Mouse (Mus musculus) intestine, embryonic 14.5 days (tissue): Measurements from ENCODE around the gene Denr. TPM values are rescaled to one million over a fixed set of nuclear protein-coding genes. Genes with fewer than 3 reads are reported as not detected.
A peak's percentile ranks its signal among the peaks of the same experiment; 100 is the strongest.

Source experiments
- ATAC-seq: fragments of 200-750 bp; cut with Nextera tagmentation; replicated peaks from 2 replicates; pipeline ENCODE4 v1.8.0; 2017; ENCODE audit warnings: low read depth, moderate number of reproducible peaks, moderate TSS enrichment, moderate library complexity; ENCODE audit not compliant: low FRiP score, low TSS enrichment
- DNase-seq: peaks from one replicate; pipeline ENCODE4 v3.0.0-alpha.2; 2018; ENCODE audit warnings: low spot score
- H3K27ac ChIP-seq: fragments of 300-500 bp; sonication (generic); 2 replicates; pipeline ENCODE4 v1.5.1; 2014; ENCODE audit warnings: low read depth, mild to moderate bottlenecking, control low read depth
- H3K27me3 ChIP-seq: fragments of 300-500 bp; sonication (generic); replicated peaks from 2 replicates; pipeline ENCODE4 v1.6.1; 2014; ENCODE audit warnings: low read length, control low read depth; ENCODE audit not compliant: control insufficient read depth, insufficient read depth
- H3K36me3 ChIP-seq: fragments of 300-500 bp; sonication (generic); 2 replicates; pipeline ENCODE4 v1.6.1; 2014; ENCODE audit warnings: low read length, control low read depth; ENCODE audit not compliant: control insufficient read depth, insufficient read depth
- H3K4me1 ChIP-seq: fragments of 300-500 bp; sonication (generic); replicated peaks from 2 replicates; pipeline ENCODE4 v1.6.1; 2014; ENCODE audit warnings: low read length, control low read depth, mixed read lengths; ENCODE audit not compliant: control insufficient read depth, insufficient read depth
- H3K4me2 ChIP-seq: fragments of 300-500 bp; sonication (generic); 2 replicates; pipeline ENCODE4 v1.6.1; 2014; ENCODE audit warnings: low read length
- H3K4me3 ChIP-seq: fragments of 300-500 bp; sonication (generic); 2 replicates; pipeline ENCODE4 v1.5.1; 2014; ENCODE audit warnings: low read depth, low read length, control low read depth, mixed read lengths
- H3K9ac ChIP-seq: fragments of 300-500 bp; sonication (generic); 2 replicates; pipeline ENCODE4 v1.6.1; 2014; ENCODE audit warnings: mild to moderate bottlenecking, low read length
- H3K9me3 ChIP-seq: fragments of 300-500 bp; sonication (generic); 2 replicates; pipeline ENCODE4 v1.6.1; 2016; ENCODE audit warnings: low read length, control low read depth; ENCODE audit not compliant: control insufficient read depth
- WGBS: fragments of 180-500 bp; shearing (Covaris S2); extraction: QIAGEN DNeasy Blood & Tissue Kit; methylation state at CpG from one replicate; pipeline ENCODE4 v1.1.7; 2014; 5-methylcytosine and 5-hydroxymethylcytosine counted together
- polyA plus RNA-seq: library from polyadenylated mRNA; unstranded; fragments of >200 nt; fragmentation: Nextera tagmentation; extraction: Ambion mirVana; gene quantifications from 2 replicates; pipeline ENCODE4 v1.2.1, GENCODE M21; 2014

Denr gene
- polyA plus RNA-seq, 1 experiment from 2014 or later = 118 TPM

DNA sequence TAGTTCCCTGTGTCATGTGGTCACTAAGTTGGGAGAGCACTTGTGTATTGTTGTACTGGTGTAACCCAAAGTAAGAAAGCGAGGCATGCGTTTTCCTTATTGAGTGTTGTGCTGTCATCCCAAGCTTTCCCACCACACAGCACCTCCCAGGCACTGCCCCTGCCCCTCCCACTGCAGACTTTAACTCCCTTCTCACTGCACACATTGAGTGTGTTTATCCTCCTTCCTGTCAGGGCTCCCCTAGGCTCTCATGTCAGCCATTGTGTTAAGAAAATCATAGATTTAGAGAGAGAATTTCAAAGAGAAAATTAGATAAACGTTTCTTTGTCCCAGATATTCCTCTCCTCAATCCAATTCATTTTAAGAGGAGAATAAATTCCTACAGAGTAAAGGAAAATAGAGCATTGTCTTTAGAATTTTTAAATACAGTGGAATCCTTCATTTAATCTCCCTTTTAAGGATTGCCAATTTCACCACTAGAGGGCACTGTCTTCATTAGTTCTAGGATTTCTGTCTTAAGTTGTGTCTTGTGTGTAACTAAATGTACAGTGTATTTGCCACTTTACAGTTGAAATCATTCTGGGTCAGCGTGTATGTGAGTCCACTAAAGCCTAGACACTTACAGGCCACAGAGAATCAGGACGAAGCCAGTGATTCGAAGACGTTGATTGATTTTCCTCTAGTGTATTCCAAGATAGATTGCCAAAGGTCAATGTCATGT is 40.2 kb downstream of the Denr start:
- ATAC-seq = no peak
- 48% methylated on average over 7 of the region's 7 CpGs for WGBS

GRCm38 (mm10) chr5:123952365-123953045 is 45.5 kb downstream of the Denr start:
- no peak overlapping the region for H3K9ac ChIP-seq
- no peak for ATAC-seq
- no peaks in the 10 kb centered on the region for H3K4me1 ChIP-seq
- WGBS = 62% methylated on average over 5 of the region's 5 CpGs
- H3K36me3 ChIP-seq = no peaks in the 10 kb centered on the region
- H3K9me3 ChIP-seq = no peaks in the 10 kb centered on the region
- DNase-seq = no peak
- H3K4me3 ChIP-seq = no peak overlapping the region
- H3K27me3 ChIP-seq = no peaks in the 10 kb centered on the region
- H3K27ac ChIP-seq = no peak overlapping the region
- H3K4me2 ChIP-seq = no peak overlapping the region

More for the DNA sequence above, 40.2 kb downstream of the Denr start:
- Histone ChIP-seq H3K36me3 (no peaks in the 10 kb centered on the region), H3K4me3 (no peak overlapping the region), H3K9me3 (no peaks in the 10 kb centered on the region), H3K9ac (no peak overlapping the region), H3K4me1 (no peaks in the 10 kb centered on the region; the same call in 1 of the 2 replicates), H3K27ac (no peak overlapping the region), H3K27me3 (no peaks in the 10 kb centered on the region), H3K4me2 (no peak overlapping the region)
- DNase-seq = peak; percentile 62

DNA sequence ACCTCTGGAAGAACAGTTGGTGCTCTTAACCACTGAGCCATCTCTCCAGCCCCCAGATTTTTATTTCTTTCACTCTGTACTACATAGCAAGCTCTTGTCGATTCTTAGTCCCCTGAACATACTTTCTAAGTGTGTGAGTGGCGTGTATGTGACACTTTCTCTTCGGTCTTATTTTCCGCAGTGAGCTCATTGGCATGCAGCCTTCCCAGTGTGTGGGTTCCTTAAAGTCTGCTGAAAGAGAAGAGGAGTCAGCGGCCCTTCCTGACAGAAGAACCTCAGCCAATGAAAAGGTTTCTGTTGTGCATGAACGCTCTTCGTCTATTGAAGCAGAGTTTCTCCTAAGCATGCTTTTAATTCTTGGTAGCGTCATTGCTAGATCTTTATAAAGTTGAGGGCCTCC is 50.2 kb downstream of the Denr start:
- DNase-seq = no peak
- H3K9me3 ChIP-seq = no peaks in the 10 kb centered on the region
- no peaks in the 10 kb centered on the region for H3K36me3 ChIP-seq
- H3K4me3 ChIP-seq = no peak overlapping the region
- H3K4me2 ChIP-seq = no peak overlapping the region
- no peak overlapping the region for H3K9ac ChIP-seq
- H3K4me1 ChIP-seq = no peaks in the 10 kb centered on the region
- H3K27me3 ChIP-seq = no peaks in the 10 kb centered on the region
- WGBS = 93% methylated on average over 8 of the region's 8 CpGs
- ATAC-seq = no peak
- H3K27ac ChIP-seq = no peak overlapping the region

DNA sequence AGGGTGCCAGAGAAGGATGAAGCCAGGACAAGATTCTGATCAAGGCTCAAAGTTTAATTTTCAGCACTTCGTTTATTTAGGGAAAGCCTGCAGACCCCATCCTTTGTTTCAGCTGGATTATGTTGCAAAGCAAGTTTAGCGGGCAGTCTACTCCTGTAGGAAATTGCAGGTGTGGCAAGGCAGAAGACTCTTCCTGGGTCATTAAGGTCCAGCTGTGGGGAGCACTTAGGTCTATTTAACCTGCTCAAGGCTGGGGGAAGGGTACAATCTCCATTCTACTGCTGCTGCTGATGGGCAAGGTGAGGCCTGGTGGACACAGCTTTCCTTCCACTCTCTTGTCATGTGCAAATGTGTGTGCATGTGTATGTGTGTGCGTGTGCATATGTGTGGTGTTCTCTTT is 52.0 kb downstream of the Denr start:
- H3K36me3 ChIP-seq = no peaks in the 10 kb centered on the region
- H3K27me3 ChIP-seq = no peaks in the 10 kb centered on the region
- 57% methylated on average over 3 of the region's 3 CpGs for WGBS
- ATAC-seq = no peak
- no peak overlapping the region for H3K4me3 ChIP-seq
- H3K9ac ChIP-seq = no peak overlapping the region
- H3K9me3 ChIP-seq = no peaks in the 10 kb centered on the region
- no peak overlapping the region for H3K4me2 ChIP-seq
- H3K27ac ChIP-seq = no peak overlapping the region
- no peak for DNase-seq
- no peaks in the 10 kb centered on the region for H3K4me1 ChIP-seq

DNA sequence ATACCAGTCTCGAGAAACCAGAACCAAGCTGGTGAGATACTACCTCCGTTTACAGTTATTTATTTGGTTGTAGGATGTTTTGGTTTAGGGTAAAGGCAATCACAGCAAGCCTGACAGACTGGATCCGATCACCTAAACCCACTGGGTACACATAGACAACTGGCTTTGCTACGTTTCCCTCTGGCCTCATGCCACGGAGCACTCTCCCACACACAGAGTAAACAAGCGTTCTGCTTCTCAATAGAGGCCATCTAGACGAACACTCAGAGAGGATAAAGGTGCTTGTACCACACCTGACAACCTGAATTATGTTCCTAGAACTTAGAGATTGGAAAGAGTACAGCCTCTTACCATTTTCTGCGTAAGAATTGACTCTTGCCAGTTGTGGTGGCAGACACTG is 53.2 kb downstream of the Denr start:
- Histone ChIP-seq H3K4me1 (no peaks in the 10 kb centered on the region), H3K4me3 (no peak overlapping the region), H3K9ac (no peak overlapping the region), H3K36me3 (no peaks in the 10 kb centered on the region), H3K9me3 (no peaks in the 10 kb centered on the region), H3K27ac (no peak overlapping the region), H3K27me3 (no peaks in the 10 kb centered on the region), H3K4me2 (no peak overlapping the region)
- 60% methylated on average over 8 of the region's 8 CpGs for WGBS
- ATAC-seq (no peak), DNase-seq (no peak)

DNA sequence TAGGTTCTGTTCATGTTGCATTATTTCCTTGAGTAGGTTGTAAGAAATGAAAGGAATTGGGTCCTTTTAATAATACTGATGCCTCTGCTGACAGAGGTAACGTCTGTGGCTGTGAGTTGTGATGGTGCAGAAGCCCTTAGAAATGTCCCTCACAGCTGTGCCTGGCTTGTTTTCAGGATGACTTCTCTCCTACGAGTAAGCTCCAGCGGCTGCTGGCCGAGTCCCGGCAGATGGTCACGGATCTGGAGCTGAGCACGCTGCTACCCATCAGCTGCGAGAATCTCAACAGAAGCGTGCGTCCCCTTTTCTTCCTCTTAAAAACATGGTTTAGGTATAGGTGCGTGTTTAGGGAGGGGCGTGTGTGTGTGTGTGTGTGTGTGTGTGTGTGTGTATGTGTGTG is 54.1 kb downstream of the Denr start:
- H3K9me3 ChIP-seq = no peaks in the 10 kb centered on the region
- no peaks in the 10 kb centered on the region for H3K27me3 ChIP-seq
- H3K27ac ChIP-seq = no peak overlapping the region
- no peaks in the 10 kb centered on the region for H3K36me3 ChIP-seq
- 79% methylated on average over 12 of the region's 12 CpGs for WGBS
- no peak overlapping the region for H3K4me3 ChIP-seq
- no peaks in the 10 kb centered on the region for H3K4me1 ChIP-seq
- no peak for DNase-seq
- ATAC-seq = no peak
- no peak overlapping the region for H3K4me2 ChIP-seq
- no peak overlapping the region for H3K9ac ChIP-seq

DNA sequence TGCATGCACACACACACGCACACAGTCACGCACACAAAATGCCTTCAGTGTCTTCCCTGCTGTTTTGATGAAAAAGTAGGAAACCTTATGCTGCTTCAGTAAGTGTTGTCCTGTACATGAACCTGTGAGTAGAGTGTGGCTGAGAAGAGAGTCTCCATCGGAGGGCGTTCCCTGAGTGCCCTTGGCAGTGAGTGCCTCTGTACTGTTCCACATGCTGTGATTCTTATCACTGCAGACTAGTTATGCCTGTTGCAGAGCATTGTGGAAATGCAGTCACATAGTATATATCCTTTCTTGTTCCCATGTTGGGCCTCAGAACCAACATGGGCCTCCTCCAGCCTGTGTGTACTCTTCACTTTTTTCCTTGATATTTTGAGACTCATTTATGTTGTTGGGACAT is 57.2 kb downstream of the Denr start:
- no peak for ATAC-seq
- H3K9me3 ChIP-seq = no peaks in the 10 kb centered on the region
- H3K4me1 ChIP-seq = no peaks in the 10 kb centered on the region
- H3K9ac ChIP-seq = no peak overlapping the region
- no peak for DNase-seq
- H3K27me3 ChIP-seq = no peaks in the 10 kb centered on the region
- H3K4me3 ChIP-seq = no peak overlapping the region
- WGBS = 89% methylated on average over 4 of the region's 4 CpGs
- no peak overlapping the region for H3K27ac ChIP-seq
- no peak overlapping the region for H3K4me2 ChIP-seq
- no peaks in the 10 kb centered on the region for H3K36me3 ChIP-seq

GRCm38 (mm10) chr5:123966759-123967158 is 59.8 kb downstream of the Denr start:
- Histone ChIP-seq H3K27me3 (no peaks in the 10 kb centered on the region), H3K4me3 (no peak overlapping the region), H3K27ac (no peak overlapping the region), H3K36me3 (no peaks in the 10 kb centered on the region), H3K4me1 (no peaks in the 10 kb centered on the region), H3K9me3 (no peaks in the 10 kb centered on the region), H3K4me2 (no peak overlapping the region), H3K9ac (no peak overlapping the region)
- 73% methylated on average over 2 of the region's 2 CpGs for WGBS
- no peak for DNase-seq
- ATAC-seq = no peak

DNA sequence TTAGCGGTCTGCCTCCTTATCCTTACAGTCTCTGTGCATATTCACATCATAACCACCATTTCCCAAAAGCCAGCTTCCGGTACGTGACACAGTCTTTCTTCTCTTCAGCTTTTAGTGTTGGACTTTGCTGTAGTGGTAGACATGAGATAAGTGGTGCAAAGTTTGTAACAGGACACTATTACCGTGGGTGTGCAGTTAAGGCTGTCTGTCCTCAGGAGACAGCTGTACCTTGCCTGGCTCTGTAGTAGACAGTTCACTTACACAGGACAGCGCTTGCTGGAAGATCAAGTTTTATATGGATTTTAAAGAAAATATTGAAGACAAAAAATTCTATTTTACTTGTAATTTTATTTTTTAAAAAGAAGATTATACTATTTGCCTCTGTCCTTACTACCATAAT is 61.5 kb downstream of the Denr start:
- Histone ChIP-seq H3K27ac (no peak overlapping the region), H3K9ac (no peak overlapping the region), H3K4me1 (no peaks in the 10 kb centered on the region), H3K4me3 (no peak overlapping the region), H3K36me3 (no peaks in the 10 kb centered on the region), H3K27me3 (peaks cover 5% of the 10 kb centered on the region), H3K4me2 (no peak overlapping the region), H3K9me3 (no peaks in the 10 kb centered on the region)
- DNase-seq (no peak), ATAC-seq (no peak)
- WGBS = 72% methylated on average over 5 of the region's 5 CpGs
